Mouse (Mus musculus) brain, adult 2 months (tissue): ENCODE measurements at regions not wholly inside any gene's neighbourhood (a gene's known extent, or its start where the extent isn't known, plus 50 kb on each side); places are given as distances from the start of the nearest gene placed in this dataset.

ENCODE experiments used
- DNase-seq: peaks from one replicate; pipeline ENCODE4 v3.0.0; 2011; ENCODE audit warnings: low read depth, low spot score

- DNase-seq = no peak
Measured at GRCm38 (mm10) chr10:14602681-14603080, 57.2 kb upstream of the Adgrg6 start.

DNA sequence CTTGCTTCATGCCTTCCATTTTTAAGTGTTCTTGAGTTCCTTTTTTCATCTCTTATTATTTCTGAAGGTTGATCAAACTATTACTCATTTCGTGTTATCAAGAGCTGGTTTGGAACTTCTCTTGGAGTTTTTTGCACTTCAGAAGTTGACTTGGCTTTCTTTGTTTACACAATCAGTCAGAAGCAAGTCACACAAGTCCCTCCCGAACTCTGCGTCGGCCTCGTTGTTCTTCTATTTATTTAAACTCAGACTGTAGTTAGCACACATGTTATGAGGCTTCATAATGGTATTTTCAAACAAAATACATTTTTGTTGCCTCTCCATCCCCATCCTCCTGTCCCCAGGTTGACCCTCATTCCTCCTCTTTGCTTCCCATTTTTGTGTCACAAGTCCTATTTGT lies 55.6 kb upstream of the Adgrg6 start:
- no peak for DNase-seq

- peak; percentile 55 for DNase-seq
Measured at GRCm38 (mm10) chr10:14600056-14600455, 54.6 kb upstream of the Adgrg6 start.
